Mouse (Mus musculus) hindbrain, embryonic 13.5 days (tissue): ENCODE data around the gene Cyth2. TPM values are rescaled to one million over a fixed set of nuclear protein-coding genes. Genes with fewer than 3 reads are reported as not detected.
A peak's percentile ranks its signal among the peaks of the same experiment; 100 is the strongest.

ENCODE experiments used
- ATAC-seq: fragments of 200-750 bp; cut with Nextera tagmentation; 2 replicates; pipeline ENCODE4 v1.8.0; 2017; ENCODE audit warnings: moderate TSS enrichment; ENCODE audit not compliant: low FRiP score
- H3K27ac ChIP-seq: fragments of 300-500 bp; sonication (generic); 2 replicates; pipeline ENCODE4 v1.5.1; 2015; ENCODE audit warnings: inconsistent platforms, mild to moderate bottlenecking, moderate library complexity
- H3K27me3 ChIP-seq: fragments of 300-500 bp; sonication (generic); 2 replicates; pipeline ENCODE4 v1.6.1; 2015; ENCODE audit warnings: mild to moderate bottlenecking, inconsistent platforms
- H3K36me3 ChIP-seq: fragments of 300-500 bp; sonication (generic); 2 replicates; pipeline ENCODE4 v1.6.1; 2015; ENCODE audit warnings: mild to moderate bottlenecking, inconsistent platforms
- H3K4me1 ChIP-seq: fragments of 300-500 bp; sonication (generic); replicated peaks from 2 replicates; pipeline ENCODE4 v1.6.1; 2015; ENCODE audit warnings: inconsistent platforms
- H3K4me2 ChIP-seq: fragments of 300-500 bp; sonication (generic); 2 replicates; pipeline ENCODE4 v1.6.1; 2015; ENCODE audit warnings: inconsistent platforms, mild to moderate bottlenecking, moderate library complexity
- H3K4me3 ChIP-seq: fragments of 300-500 bp; sonication (generic); 2 replicates; pipeline ENCODE4 v1.5.1; 2015; ENCODE audit warnings: mild to moderate bottlenecking, inconsistent platforms
- H3K9ac ChIP-seq: fragments of 300-500 bp; sonication (generic); 2 replicates; pipeline ENCODE4 v1.6.1; 2015; ENCODE audit warnings: mild to moderate bottlenecking, inconsistent platforms
- H3K9me3 ChIP-seq: fragments of 300-500 bp; sonication (generic); 2 replicates; pipeline ENCODE4 v1.6.1; 2016; ENCODE audit warnings: inconsistent platforms
- WGBS: fragments of 180-500 bp; shearing (Covaris S2); methylation state at CpG from one replicate; pipeline ENCODE4 v1.1.7; 2015; 5-methylcytosine and 5-hydroxymethylcytosine counted together
- polyA plus RNA-seq: library from polyadenylated mRNA; unstranded; fragments of >200 nt; fragmentation: Nextera tagmentation; extraction: Ambion mirVana; gene quantifications from 2 replicates; pipeline ENCODE4 v1.2.1, GENCODE M21; 2015

The Cyth2 gene
- polyA plus RNA-seq, 1 experiment from 2014 or later = 333 TPM

- WGBS = 90% methylated on average over 14 of the region's 14 CpGs
- H3K9ac ChIP-seq = peak overlapping the region; percentile 56; the same call in 1 of the 2 replicates
- H3K36me3 ChIP-seq = peaks cover 77% of the 10 kb centered on the region
- no peak overlapping the region for H3K4me2 ChIP-seq
- no peaks in the 10 kb centered on the region for H3K9me3 ChIP-seq
- H3K27me3 ChIP-seq = no peaks in the 10 kb centered on the region
- no peak for ATAC-seq
- peak overlapping the region; percentile 5; the same call in 1 of the 2 replicates for H3K27ac ChIP-seq
- peaks cover 48% of the 10 kb centered on the region for H3K4me1 ChIP-seq
- H3K4me3 ChIP-seq = no peak overlapping the region
Observed at GRCm38 (mm10) chr7:45809276-45810075, 4.9 kb downstream of the Cyth2 start.

- 45% methylated on average over 9 of the region's 11 CpGs for WGBS
- 0 out of 2 replicates have a peak overlapping the region, but pooled peaks have one; percentile 24 for H3K9ac ChIP-seq
- no peak for ATAC-seq
- H3K4me2 ChIP-seq = no peak overlapping the region
- no peaks in the 10 kb centered on the region for H3K27me3 ChIP-seq
- no peaks in the 10 kb centered on the region for H3K9me3 ChIP-seq
- H3K36me3 ChIP-seq = peaks cover 87% of the 10 kb centered on the region
- no peak overlapping the region for H3K4me3 ChIP-seq
- peak overlapping the region; percentile 78; the same call in 1 of the 2 replicates for H3K27ac ChIP-seq
- peaks cover 48% of the 10 kb centered on the region for H3K4me1 ChIP-seq
Observed at GRCm38 (mm10) chr7:45808471-45808870, 5.9 kb downstream of the Cyth2 start.

GRCm38 (mm10) chr7:45805941-45806340 lies 8.4 kb downstream of the Cyth2 start:
- H3K4me2 ChIP-seq = no peak overlapping the region
- no peak overlapping the region for H3K4me3 ChIP-seq
- no peaks in the 10 kb centered on the region for H3K27me3 ChIP-seq
- H3K36me3 ChIP-seq = peaks cover 92% of the 10 kb centered on the region
- peak overlapping the region; percentile 78 for H3K27ac ChIP-seq
- 67% methylated on average over 5 of the region's 5 CpGs for WGBS
- no peak for ATAC-seq
- peaks cover 29% of the 10 kb centered on the region for H3K4me1 ChIP-seq
- no peaks in the 10 kb centered on the region for H3K9me3 ChIP-seq
- 0 out of 2 replicates have a peak overlapping the region, but pooled peaks have one; percentile 24 for H3K9ac ChIP-seq

GRCm38 (mm10) chr7:45802551-45802950 lies 11.8 kb downstream of the Cyth2 start:
- no peak overlapping the region for H3K4me2 ChIP-seq
- peaks cover 86% of the 10 kb centered on the region for H3K36me3 ChIP-seq
- H3K27me3 ChIP-seq = peaks cover 14% of the 10 kb centered on the region
- whole genome bisulfite sequencing = 90% methylated on average over 6 of the region's 6 CpGs
- H3K27ac ChIP-seq = no peak overlapping the region
- ATAC-seq = no peak
- H3K4me3 ChIP-seq = no peak overlapping the region
- no peak overlapping the region for H3K9ac ChIP-seq
- no peaks in the 10 kb centered on the region for H3K9me3 ChIP-seq
- peaks cover 35% of the 10 kb centered on the region for H3K4me1 ChIP-seq

GRCm38 (mm10) chr7:45801348-45801747 lies 13.0 kb downstream of the Cyth2 start:
- peak overlapping the region; percentile 66 for H3K27ac ChIP-seq
- H3K27me3 ChIP-seq = peaks cover 26% of the 10 kb centered on the region
- no peaks in the 10 kb centered on the region for H3K9me3 ChIP-seq
- no peak overlapping the region for H3K4me3 ChIP-seq
- H3K4me2 ChIP-seq = no peak overlapping the region
- peaks cover 83% of the 10 kb centered on the region for H3K36me3 ChIP-seq
- H3K4me1 ChIP-seq = peaks cover 38% of the 10 kb centered on the region
- ATAC-seq = peak; percentile 49; the same call in 1 of the 2 replicates
- H3K9ac ChIP-seq = no peak overlapping the region
- WGBS = 5% methylated on average over 12 of the region's 12 CpGs

GRCm38 (mm10) chr7:45800546-45801204 lies 13.7 kb downstream of the Cyth2 start:
- WGBS = 22% methylated on average over 23 of the region's 25 CpGs
- H3K9me3 ChIP-seq = no peaks in the 10 kb centered on the region
- H3K27ac ChIP-seq = peak overlapping the region; percentile 66; the same call in 1 of the 2 replicates
- peaks cover 32% of the 10 kb centered on the region for H3K4me1 ChIP-seq
- H3K36me3 ChIP-seq = peaks cover 83% of the 10 kb centered on the region
- H3K9ac ChIP-seq = no peak overlapping the region
- ATAC-seq = no peak
- H3K4me2 ChIP-seq = no peak overlapping the region
- H3K4me3 ChIP-seq = no peak overlapping the region
- peaks cover 32% of the 10 kb centered on the region for H3K27me3 ChIP-seq

GRCm38 (mm10) chr7:45800001-45800400 lies 14.4 kb downstream of the Cyth2 start:
- H3K4me3 ChIP-seq = no peak overlapping the region
- peaks cover 32% of the 10 kb centered on the region for H3K4me1 ChIP-seq
- H3K36me3 ChIP-seq = peaks cover 89% of the 10 kb centered on the region
- WGBS = 44% methylated on average over 7 of the region's 7 CpGs
- no peak overlapping the region for H3K27ac ChIP-seq
- no peak overlapping the region for H3K9ac ChIP-seq
- H3K27me3 ChIP-seq = peaks cover 39% of the 10 kb centered on the region
- H3K4me2 ChIP-seq = no peak overlapping the region
- H3K9me3 ChIP-seq = no peaks in the 10 kb centered on the region
- ATAC-seq = no peak

GRCm38 (mm10) chr7:45798931-45799330 lies 15.4 kb downstream of the Cyth2 start:
- ATAC-seq = no peak
- no peaks in the 10 kb centered on the region for H3K9me3 ChIP-seq
- H3K27me3 ChIP-seq = peaks cover 50% of the 10 kb centered on the region
- 54% methylated on average over 7 of the region's 7 CpGs for WGBS
- H3K4me2 ChIP-seq = peak overlapping the region; percentile 54
- H3K4me3 ChIP-seq = no peak overlapping the region
- no peak overlapping the region for H3K9ac ChIP-seq
- H3K36me3 ChIP-seq = peaks cover 90% of the 10 kb centered on the region
- H3K4me1 ChIP-seq = peaks cover 29% of the 10 kb centered on the region
- H3K27ac ChIP-seq = no peak overlapping the region

GRCm38 (mm10) chr7:45798511-45798836 lies 15.9 kb downstream of the Cyth2 start:
- H3K4me1 ChIP-seq = peaks cover 29% of the 10 kb centered on the region
- peaks cover 54% of the 10 kb centered on the region for H3K27me3 ChIP-seq
- no peak overlapping the region for H3K27ac ChIP-seq
- H3K9ac ChIP-seq = peak overlapping the region; percentile 71
- ATAC-seq = no peak
- H3K36me3 ChIP-seq = peaks cover 90% of the 10 kb centered on the region
- peak overlapping the region; percentile 34 for H3K4me3 ChIP-seq
- peak overlapping the region; percentile 54 for H3K4me2 ChIP-seq
- no peaks in the 10 kb centered on the region for H3K9me3 ChIP-seq
- 5% methylated on average over 19 of the region's 19 CpGs for WGBS

GRCm38 (mm10) chr7:45797661-45798510 lies 16.5 kb downstream of the Cyth2 start:
- Histone ChIP-seq H3K4me1 (peaks cover 29% of the 10 kb centered on the region), H3K9me3 (no peaks in the 10 kb centered on the region), H3K9ac (peak overlapping the region; percentile 71), H3K4me3 (peak overlapping the region; percentile 34), H3K27me3 (peaks cover 58% of the 10 kb centered on the region), H3K36me3 (peaks cover 90% of the 10 kb centered on the region), H3K4me2 (peak overlapping the region; percentile 54), H3K27ac (no peak overlapping the region)
- no peak for ATAC-seq
- WGBS = 2% methylated on average over 60 of the region's 60 CpGs

- no peaks in the 10 kb centered on the region for H3K9me3 ChIP-seq
- ATAC-seq = no peak
- no peak overlapping the region for H3K27ac ChIP-seq
- H3K4me2 ChIP-seq = peak overlapping the region; percentile 54
- 0 out of 2 replicates have a peak overlapping the region, but pooled peaks have one; percentile 34 for H3K4me3 ChIP-seq
- peak overlapping the region; percentile 71 for H3K9ac ChIP-seq
- H3K4me1 ChIP-seq = peaks cover 29% of the 10 kb centered on the region
- WGBS = 43% methylated on average over 6 of the region's 6 CpGs
- peaks cover 64% of the 10 kb centered on the region for H3K27me3 ChIP-seq
- H3K36me3 ChIP-seq = peaks cover 90% of the 10 kb centered on the region
Observed at GRCm38 (mm10) chr7:45796950-45797349, 17.4 kb downstream of the Cyth2 start.

GRCm38 (mm10) chr7:45794971-45795370 lies 19.4 kb downstream of the Cyth2 start:
- peaks cover 23% of the 10 kb centered on the region for H3K4me1 ChIP-seq
- H3K4me3 ChIP-seq = no peak overlapping the region
- peaks cover 90% of the 10 kb centered on the region for H3K36me3 ChIP-seq
- 95% methylated on average over 29 of the region's 29 CpGs for WGBS
- H3K9me3 ChIP-seq = no peaks in the 10 kb centered on the region
- peaks cover 64% of the 10 kb centered on the region for H3K27me3 ChIP-seq
- peak overlapping the region; percentile 24; the same call in 1 of the 2 replicates for H3K9ac ChIP-seq
- H3K27ac ChIP-seq = no peak overlapping the region
- H3K4me2 ChIP-seq = no peak overlapping the region
- ATAC-seq = no peak
